Mouse (Mus musculus) liver, adult 2 months (tissue): Measurements from ENCODE around the gene Ppp1r21. TPM values are rescaled to one million over a fixed set of nuclear protein-coding genes. Genes with fewer than 3 reads are reported as not detected.

ENCODE experiments used
- DNase-seq: peaks from one replicate; pipeline ENCODE4 v3.0.0-alpha.2; 2011; ENCODE audit warnings: low read depth, low spot score; ENCODE audit errors: extremely low read depth
- H3K27ac ChIP-seq: fragments of 200-500 bp; replicated peaks from 2 replicates; pipeline ENCODE4 v1.5.1; 2012; ENCODE audit warnings: low read depth, mild to moderate bottlenecking, control low read depth, inconsistent platforms, low read length; ENCODE audit not compliant: insufficient read depth
- H3K27me3 ChIP-seq: fragments of 200-500 bp; 2 replicates; pipeline ENCODE4 v1.6.1; 2012; ENCODE audit warnings: mild to moderate bottlenecking, moderate library complexity, low read length, inconsistent platforms; ENCODE audit not compliant: control insufficient read depth, insufficient read depth
- H3K36me3 ChIP-seq: fragments of 200-500 bp; 2 replicates; pipeline ENCODE4 v1.6.1; 2012; ENCODE audit warnings: low read length, inconsistent platforms; ENCODE audit not compliant: control insufficient read depth, insufficient read depth
- H3K4me1 ChIP-seq: fragments of 200-500 bp; 2 replicates; pipeline ENCODE4 v1.6.1; 2011; ENCODE audit warnings: low read length; ENCODE audit not compliant: control insufficient read depth, insufficient read depth
- H3K4me3 ChIP-seq: fragments of 200-500 bp; 2 replicates; pipeline ENCODE4 v1.5.1; 2011; ENCODE audit warnings: low read depth, mild to moderate bottlenecking, control low read depth, low read length, moderate library complexity; ENCODE audit not compliant: insufficient read depth
- H3K79me2 ChIP-seq: fragments of 200-500 bp; 2 replicates; pipeline ENCODE4 v1.6.1; 2012; ENCODE audit warnings: inconsistent platforms, mild to moderate bottlenecking, low read length, moderate library complexity; ENCODE audit not compliant: control insufficient read depth, insufficient read depth
- H3K9ac ChIP-seq: fragments of 200-500 bp; 2 replicates; pipeline ENCODE4 v1.6.1; 2012; ENCODE audit warnings: low read depth, mild to moderate bottlenecking, control low read depth, inconsistent platforms, low read length
- CTCF ChIP-seq: fragments of 200-500 bp; IDR thresholded peaks from 2 replicates; pipeline ENCODE4 v1.5.1; 2011; ENCODE audit warnings: low read depth, low read length, control low read depth
- POLR2A ChIP-seq: fragments of 200-500 bp; IDR thresholded peaks from 2 replicates; pipeline ENCODE4 v1.6.1; 2011; ENCODE audit warnings: low read length, control low read depth; ENCODE audit not compliant: insufficient read depth; ENCODE audit errors: extremely low read depth
- WGBS: fragments of 180-500 bp; shearing (Covaris S2); methylation state at CpG from one replicate; pipeline ENCODE4 v1.1.7; 2018; 5-methylcytosine and 5-hydroxymethylcytosine counted together
- polyA plus RNA-seq: library from polyadenylated mRNA; depleted of rRNA; stranded (reverse); fragments of >200 nt; gene quantifications from 2 replicates; pipeline ENCODE4 v1.2.3, GENCODE M21; 2012; rRNA removed
- total RNA-seq: library from RNA; depleted of rRNA; stranded (reverse); fragments of >200 nt; gene quantifications from 2 replicates; pipeline ENCODE4 v1.2.3, GENCODE M21; 2014; rRNA removed

The Ppp1r21 gene
- total and polyA plus RNA-seq, 2 experiments: 14.2 to 17.9 TPM

GRCm38 (mm10) chr17:88630554-88630948 lies 100.6 kb downstream of the Ppp1r21 start:
- no peak overlapping the region for H3K9ac ChIP-seq
- peaks cover 6% of the 10 kb centered on the region for H3K4me1 ChIP-seq
- DNase-seq: no peak
- H3K79me2 ChIP-seq: peaks cover 12% of the 10 kb centered on the region; the same call in 1 of the 2 replicates
- no peak overlapping the region for H3K4me3 ChIP-seq
- peak overlapping the region; percentile 60; the same call in 1 of the 2 replicates for H3K27ac ChIP-seq
- no peaks in the 10 kb centered on the region; the same call in 1 of the 2 replicates for H3K36me3 ChIP-seq
- TF ChIP-seq POLR2A (no peak), CTCF (no peak)
- no peaks in the 10 kb centered on the region for H3K27me3 ChIP-seq
- WGBS: 87% methylated on average over 3 of the region's 3 CpGs

- Histone ChIP-seq H3K27me3 (no peaks in the 10 kb centered on the region), H3K79me2 (peaks cover 12% of the 10 kb centered on the region; the same call in 1 of the 2 replicates), H3K4me3 (no peak overlapping the region), H3K27ac (no peak overlapping the region), H3K4me1 (peaks cover 4% of the 10 kb centered on the region; the same call in 1 of the 2 replicates), H3K9ac (no peak overlapping the region), H3K36me3 (peaks cover 7% of the 10 kb centered on the region; the same call in 1 of the 2 replicates)
- peak; percentile 64 for DNase-seq
- TF ChIP-seq POLR2A (no peak), CTCF (no peak)
- WGBS: 23% methylated on average over 3 of the region's 3 CpGs
Observed at GRCm38 (mm10) chr17:88632631-88633030, 102.7 kb downstream of the Ppp1r21 start.

GRCm38 (mm10) chr17:88636076-88636475 lies 106.2 kb downstream of the Ppp1r21 start:
- peaks cover 7% of the 10 kb centered on the region; the same call in 1 of the 2 replicates for H3K36me3 ChIP-seq
- no peak for DNase-seq
- H3K79me2 ChIP-seq: peaks cover 8% of the 10 kb centered on the region; the same call in 1 of the 2 replicates
- no peak overlapping the region for H3K4me3 ChIP-seq
- H3K27ac ChIP-seq: no peak overlapping the region
- H3K4me1 ChIP-seq: peaks cover 10% of the 10 kb centered on the region; the same call in 1 of the 2 replicates
- WGBS: 82% methylated on average over 14 of the region's 14 CpGs
- no peaks in the 10 kb centered on the region for H3K27me3 ChIP-seq
- no peak overlapping the region for H3K9ac ChIP-seq
- TF ChIP-seq POLR2A (no peak), CTCF (no peak)

GRCm38 (mm10) chr17:88636587-88636986 lies 106.7 kb downstream of the Ppp1r21 start:
- Histone ChIP-seq H3K4me1 (peaks cover 10% of the 10 kb centered on the region; the same call in 1 of the 2 replicates), H3K27me3 (no peaks in the 10 kb centered on the region), H3K36me3 (peaks cover 7% of the 10 kb centered on the region; the same call in 1 of the 2 replicates), H3K79me2 (peaks cover 8% of the 10 kb centered on the region; the same call in 1 of the 2 replicates), H3K9ac (no peak overlapping the region), H3K4me3 (no peak overlapping the region), H3K27ac (0 out of 2 replicates have a peak overlapping the region, but pooled peaks have one; percentile 7)
- TF ChIP-seq CTCF (peak; percentile 40; the same call in 1 of the 2 replicates), POLR2A (no peak)
- no peak for DNase-seq
- WGBS: 46% methylated on average over 12 of the region's 12 CpGs

Other genes starting within 250 kb of the Ppp1r21 start
- 10.2 and 12.3 TPM in 2 replicates for gene Foxn2, start 89.4 kb upstream of the Ppp1r21 start, total RNA-seq
- 2.7 and 2.9 TPM in 2 replicates for gene Foxn2, start 89.4 kb upstream of the Ppp1r21 start, polyA plus RNA-seq
- 2.5 and 5.3 TPM in 2 replicates for gene Ston1, start 67.6 kb downstream of the Ppp1r21 start, total RNA-seq
- gene Ston1, start 67.6 kb downstream of the Ppp1r21 start, polyA plus RNA-seq: 5.1 and 5.8 TPM in 2 replicates
- not detected in 2 replicates for gene Gtf2a1l, start 138.5 kb downstream of the Ppp1r21 start, total RNA-seq
- gene Gtf2a1l, start 138.5 kb downstream of the Ppp1r21 start, polyA plus RNA-seq: not detected in 2 replicates